ENCODE assay signal across 10 mouse cellular contexts in genomic region chr17:28455098-28455497, GRCm38 (mm10).
DNase-seq lines count a peak whose midpoint lies in the region; ATAC-seq and TF ChIP-seq lines count a peak whose summit lies in the region.
"Had no signal": no experiment of that assay in that cellular context is flagged by ENCODE, and none has a peak within 500 bp of the region (broad histone marks: within the 10 kb centered on the region; RNA-seq: fewer than 3 reads in every experiment).

No protein-coding gene starts in this region.

- peak; percentile 5 for DNase-seq in cerebellum, adult 8-10 months
- DNase-seq in cerebellum, adult 2 months: no peak
- peak; percentile 26 for DNase-seq in liver
- peak; percentile 18 for DNase-seq in brain, embryonic 14.5 days (ENCODE audit: low read depth)
- no peak for DNase-seq in liver, embryonic 14.5 days (ENCODE audit: low read depth in 3 of 3, low spot score in 3 of 3)
- no peak for DNase-seq in frontal cortex, postnatal 10 days (ENCODE audit: low spot score in 2 of 2)

- no peak for TF ChIP-seq POLR2A in cerebellum, adult 2 months (IDR thresholded peaks at IDR 0.05; ENCODE audit: borderline replicate concordance, insufficient read depth, low read length)
- no peak for TF ChIP-seq POLR2A in brain, embryonic 14.5 days (IDR thresholded peaks at IDR 0.05; ENCODE audit: borderline replicate concordance, extremely low read depth, insufficient read depth, insufficient read length, poor library complexity, severe bottlenecking)

- no peaks in the 10 kb centered on the region for H3K36me3 ChIP-seq in liver, embryonic 12.5 days
- no peaks in the 10 kb centered on the region for H3K36me3 ChIP-seq in liver, embryonic 14.5 days (replicated peaks; ENCODE audit: control insufficient read depth, insufficient read depth, low read depth)
- H3K36me3 ChIP-seq: heart, embryonic 13.5 days had no signal

- no peak overlapping the region for H3K9ac ChIP-seq in liver, embryonic 12.5 days
- no peak overlapping the region for H3K9ac ChIP-seq in liver, embryonic 14.5 days (replicated peaks)
- H3K9ac ChIP-seq: heart, embryonic 13.5 days had no signal

- no peaks in the 10 kb centered on the region for H3K27me3 ChIP-seq in cerebellum, adult 2 months (ENCODE audit: control insufficient read depth, insufficient read depth, low read length)
- no peaks in the 10 kb centered on the region for H3K27me3 ChIP-seq in liver, embryonic 12.5 days (replicated peaks)
- no peaks in the 10 kb centered on the region for H3K27me3 ChIP-seq in liver, embryonic 14.5 days (ENCODE audit: control insufficient read depth, insufficient read depth, low read length)
- H3K27me3 ChIP-seq: heart, embryonic 13.5 days had no signal

- TF ChIP-seq CTCF in cerebellum, adult 2 months (IDR thresholded peaks at IDR 0.05; ENCODE audit: borderline replicate concordance, insufficient read depth, low read depth, low read length): no peak; the same call in 1 of the 2 replicates
- TF ChIP-seq CTCF in brain, embryonic 14.5 days (IDR thresholded peaks at IDR 0.05; ENCODE audit: borderline replicate concordance, extremely low read depth, insufficient read depth, insufficient read length): peak; percentile 46; the same call in 1 of the 2 replicates
- peak; percentile 58 for TF ChIP-seq CTCF in liver, embryonic 14.5 days (IDR thresholded peaks at IDR 0.05; ENCODE audit: low read depth)

- no peaks in the 10 kb centered on the region for H3K4me1 ChIP-seq in cerebellum, adult 2 months (ENCODE audit: control insufficient read depth, insufficient read depth, low read length)
- H3K4me1 ChIP-seq in liver, embryonic 12.5 days: peaks cover 3% of the 10 kb centered on the region; the same call in 1 of the 2 replicates
- peaks cover 0 to 2% of the 10 kb centered on the region in 2 experiments; a peak in 2 of 4 replicates for H3K4me1 ChIP-seq in liver, embryonic 14.5 days (replicated peaks; ENCODE audit: control insufficient read depth in 2 of 2, insufficient read depth in 2 of 2, low read length in 1 of 2)

- ATAC-seq in liver, embryonic 12.5 days: no peak
- no peak for ATAC-seq in liver, embryonic 14.5 days (ENCODE audit: insufficient read depth)
- ATAC-seq in erythroid progenitor cell, adult 5-6 weeks (replicated peaks; ENCODE audit: low FRiP score, poor library complexity, severe bottlenecking): no peak

- H3K4me2 ChIP-seq in liver, embryonic 12.5 days: no peak overlapping the region
- H3K4me2 ChIP-seq in liver, embryonic 14.5 days (ENCODE audit: low read depth): no peak overlapping the region
- H3K4me2 ChIP-seq: heart, embryonic 13.5 days had no signal

- H3K4me3 ChIP-seq in cerebellum, adult 2 months (replicated peaks; ENCODE audit: insufficient read depth, low read depth, low read length): no peak overlapping the region
- no peak overlapping the region for H3K4me3 ChIP-seq in liver, embryonic 12.5 days
- no peak overlapping the region for H3K4me3 ChIP-seq in liver, embryonic 14.5 days (ENCODE audit: insufficient read depth in 1 of 2, low read depth in 2 of 2, low read length in 2 of 2)
- H3K4me3 ChIP-seq: heart, embryonic 13.5 days had no signal

- no peak for TF ChIP-seq EP300 in liver, embryonic 14.5 days (IDR thresholded peaks at IDR 0.05; ENCODE audit: low read depth)

- H3K27ac ChIP-seq in cerebellum, adult 2 months (ENCODE audit: insufficient read depth, low read length): no peak overlapping the region
- H3K27ac ChIP-seq in liver, embryonic 12.5 days: no peak overlapping the region
- no peak overlapping the region for H3K27ac ChIP-seq in liver, embryonic 14.5 days
- H3K27ac ChIP-seq: heart, embryonic 13.5 days had no signal

- WGBS in cerebellum, adult 2 months: 61% methylated on average over 4 of the region's 4 CpGs
- 53% methylated on average over 4 of the region's 4 CpGs for WGBS in liver, embryonic 12.5 days (ENCODE audit: insufficient replicate concordance)
- 39% methylated on average over 4 of the region's 4 CpGs for WGBS in liver, embryonic 14.5 days (ENCODE audit: insufficient replicate concordance)

- no peaks in the 10 kb centered on the region for H3K9me3 ChIP-seq in liver, embryonic 12.5 days (replicated peaks)
- H3K9me3 ChIP-seq in liver, embryonic 14.5 days (ENCODE audit: control insufficient read depth, low read length): no peaks in the 10 kb centered on the region
- H3K9me3 ChIP-seq: G1E; heart, embryonic 13.5 days had no signal

Comparison
In these comparisons a context has a peak if more than half of its experiments do, and no peak if none do; other contexts are left out.
1. DNase-seq: peak in cerebellum, adult 8-10 months (single experiment), liver (single experiment) and brain, embryonic 14.5 days (single experiment); none in cerebellum, adult 2 months (0 of 2), liver, embryonic 14.5 days (0 of 3) and frontal cortex, postnatal 10 days (0 of 2).